Mouse (Mus musculus) spleen, adult 2 months (tissue): ENCODE data around the gene Foxr2.

Source experiments
- CTCF ChIP-seq: fragments of 200-500 bp; IDR thresholded peaks from 2 replicates; pipeline ENCODE4 v1.5.1; 2011; ENCODE audit warnings: mild to moderate bottlenecking, inconsistent platforms; ENCODE audit not compliant: insufficient read depth, insufficient read length, insufficient replicate concordance; ENCODE audit errors: extremely low read depth
- POLR2A ChIP-seq: fragments of 200-500 bp; IDR thresholded peaks from 2 replicates; pipeline ENCODE4 v1.6.1; 2011; ENCODE audit warnings: low read depth, low read length, inconsistent platforms

- TF ChIP-seq CTCF, result no peak
- TF ChIP-seq POLR2A, result no peak
Measured at GRCm38 (mm10) chrX:153118486-153118885, at the start of gene Foxr2.
